Mouse (Mus musculus) inflammation-experienced regulatory T-cells, adult 6 months (primary cell): Measurements from ENCODE around the gene Lzts3. TPM values are rescaled to one million over a fixed set of nuclear protein-coding genes. Genes with fewer than 3 reads are reported as not detected.
A peak's percentile ranks its signal among the peaks of the same experiment; 100 is the strongest.

Experiments used
- ATAC-seq: one replicate; pipeline ENCODE4 v1.8.0; 2017
- polyA plus RNA-seq, 3 experiments: library from polyadenylated mRNA; unstranded; fragments of 100-300 nt; shearing (Covaris generic); gene quantifications; one replicate each; pipeline ENCODE4 v1.2.1; 2017

The Lzts3 gene
- polyA plus RNA-seq, 3 experiments from 2014 or later = 0.09 to 0.21 TPM; not detected in 1

DNA sequence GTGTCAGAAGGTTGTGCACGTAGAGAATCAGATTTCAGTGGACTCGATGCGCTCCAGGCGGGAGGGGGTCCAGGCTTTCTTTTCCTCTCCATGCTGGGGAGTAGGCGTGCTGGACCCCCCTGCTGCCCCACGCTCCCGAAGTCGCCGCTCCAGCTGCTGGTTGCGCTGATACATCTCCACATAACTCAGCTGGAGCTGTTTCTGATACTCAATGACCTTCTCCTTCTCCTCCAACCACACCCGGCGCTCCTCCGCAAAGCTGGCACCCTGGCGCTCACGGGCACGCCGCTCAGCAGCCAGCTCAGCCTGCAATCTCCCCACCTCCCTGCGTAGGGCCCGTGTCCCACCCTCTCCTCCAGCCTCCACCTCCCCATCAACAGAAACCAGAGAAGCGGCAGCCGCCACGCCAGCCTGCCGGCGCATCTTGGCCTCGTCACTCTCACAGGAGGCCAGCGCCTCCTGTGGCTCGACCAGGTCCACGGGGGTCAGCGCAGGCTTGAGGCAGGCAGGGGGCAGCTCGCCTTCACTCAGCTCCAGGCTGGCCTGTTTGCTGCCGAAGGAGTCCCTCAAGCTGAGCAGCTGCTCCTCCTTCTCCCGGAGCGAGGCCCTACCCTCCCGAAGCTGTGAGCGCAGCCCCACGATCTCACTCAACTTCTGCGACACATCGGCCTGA is 7.7 kb downstream of the Lzts3 start:
- peak; percentile 29 for ATAC-seq

DNA sequence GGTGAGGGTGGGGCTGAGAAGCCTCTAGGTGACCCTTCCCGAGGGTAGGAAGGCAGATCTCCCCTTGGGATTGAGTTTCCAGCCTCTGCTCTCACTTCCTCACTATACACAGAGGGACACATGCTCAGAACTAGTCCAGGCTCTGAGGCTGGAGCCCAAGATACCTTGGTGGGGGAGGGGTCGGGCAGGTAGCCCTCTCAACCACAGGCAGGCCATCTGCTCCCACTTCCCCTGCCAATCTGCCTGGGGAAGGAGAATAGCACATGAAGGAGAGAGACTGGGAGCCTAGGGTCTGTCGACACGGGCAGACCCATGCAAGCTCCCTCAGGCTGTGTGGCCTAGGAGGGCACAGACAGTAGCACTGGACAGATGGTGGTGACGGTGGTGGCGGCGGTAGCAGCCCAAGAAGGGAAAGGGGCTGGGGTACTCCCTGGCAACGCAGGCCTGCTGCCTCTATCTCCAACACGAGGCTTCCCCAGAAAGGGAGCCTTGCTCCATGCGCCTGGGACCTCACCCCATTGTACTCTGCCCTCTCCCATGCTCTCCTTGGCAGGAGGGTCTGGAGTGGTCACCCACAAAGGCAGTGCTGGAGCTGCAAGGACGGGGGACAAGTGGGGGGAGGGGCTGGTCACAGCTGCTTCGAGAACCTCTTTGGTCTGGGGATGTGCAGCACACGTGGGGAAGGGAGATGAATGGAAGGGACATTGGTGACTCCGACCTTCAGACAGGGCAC is 8.4 kb downstream of the Lzts3 start:
- no peak for ATAC-seq

DNA sequence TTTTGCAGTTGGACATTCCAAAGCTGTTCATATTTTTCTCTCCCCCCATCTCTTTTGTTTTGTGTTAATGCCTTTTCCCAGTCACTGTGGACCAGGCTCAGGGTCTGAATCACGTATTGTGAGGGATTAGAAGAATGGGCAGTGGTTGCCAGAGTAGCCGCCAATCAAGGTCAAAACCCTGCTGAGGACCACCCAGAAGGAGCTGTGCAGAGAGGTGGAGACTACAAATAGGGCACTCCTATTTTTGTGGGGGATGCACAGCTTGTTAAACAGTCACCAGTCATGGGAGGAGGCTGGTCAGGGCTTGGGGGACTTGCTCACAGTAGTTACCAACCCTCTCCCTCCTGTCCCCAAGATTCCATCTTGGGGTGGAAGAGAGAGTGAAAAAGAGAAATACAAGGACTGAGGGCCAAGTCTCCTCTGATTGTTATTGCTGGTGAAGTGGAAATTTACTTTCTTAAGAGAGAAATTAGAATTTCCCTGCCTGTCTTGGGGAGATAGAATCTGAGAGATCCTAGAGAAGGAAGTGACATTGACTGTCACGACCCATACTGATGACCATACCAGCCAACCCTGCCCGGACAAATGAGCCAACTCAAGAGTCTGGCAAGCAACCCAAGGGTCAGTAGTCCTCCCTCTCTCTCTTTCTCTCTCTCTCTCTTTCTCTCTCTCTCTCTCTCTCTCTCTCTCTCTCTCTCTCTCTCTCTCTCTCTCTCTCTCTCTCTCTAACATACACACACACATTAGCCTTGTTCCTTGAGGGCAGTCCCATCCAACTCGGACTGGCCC is 9.5 kb downstream of the Lzts3 start:
- no peak for ATAC-seq

DNA sequence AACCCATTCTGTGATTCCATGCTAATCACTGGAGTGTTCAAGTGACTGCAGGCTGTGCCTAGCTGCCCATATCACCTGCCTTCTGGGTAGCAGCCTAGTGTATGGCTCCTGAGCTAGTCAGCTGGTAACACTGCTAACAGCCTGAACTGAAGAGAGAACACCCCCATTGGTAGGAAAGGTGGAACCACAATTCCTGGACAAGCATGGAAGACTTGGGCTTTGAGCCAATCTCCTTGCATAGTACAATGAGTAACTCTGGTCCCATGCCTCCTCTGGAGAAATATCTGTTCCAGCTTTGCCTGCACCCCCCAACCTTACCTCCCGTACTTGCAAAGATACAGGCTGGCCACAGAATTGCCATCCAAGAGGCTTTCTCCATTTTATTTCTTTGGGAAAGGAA is 10.2 kb downstream of the Lzts3 start:
- ATAC-seq = no peak

DNA sequence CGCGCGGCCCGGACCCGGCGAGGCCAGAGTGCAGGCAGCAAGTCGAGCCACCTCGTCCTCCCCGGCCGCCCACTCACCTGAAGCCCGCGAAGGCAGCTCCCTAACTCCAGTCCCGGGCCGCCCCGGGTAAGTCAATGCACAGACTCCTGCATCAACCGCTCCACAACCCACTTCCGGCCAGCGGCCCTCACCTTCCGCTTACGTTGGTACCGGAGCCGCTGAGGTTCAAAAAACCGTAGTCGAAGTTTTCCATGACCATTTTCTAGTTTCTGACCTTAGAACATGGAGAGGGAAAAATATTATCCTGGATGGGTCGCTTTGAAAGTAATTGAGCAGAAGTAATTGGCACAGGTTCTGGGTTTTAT is 12.8 kb downstream of the Lzts3 start, which contains the start of the genes Fastkd5 and Ubox5:
Gene Fastkd5 (minus strand): TSS at position 189 of the 365 bp plus-strand sequence.
Gene Ubox5 (minus strand): TSS at position 200 of the 365 bp plus-strand sequence.
- peak; percentile 90 for ATAC-seq

DNA sequence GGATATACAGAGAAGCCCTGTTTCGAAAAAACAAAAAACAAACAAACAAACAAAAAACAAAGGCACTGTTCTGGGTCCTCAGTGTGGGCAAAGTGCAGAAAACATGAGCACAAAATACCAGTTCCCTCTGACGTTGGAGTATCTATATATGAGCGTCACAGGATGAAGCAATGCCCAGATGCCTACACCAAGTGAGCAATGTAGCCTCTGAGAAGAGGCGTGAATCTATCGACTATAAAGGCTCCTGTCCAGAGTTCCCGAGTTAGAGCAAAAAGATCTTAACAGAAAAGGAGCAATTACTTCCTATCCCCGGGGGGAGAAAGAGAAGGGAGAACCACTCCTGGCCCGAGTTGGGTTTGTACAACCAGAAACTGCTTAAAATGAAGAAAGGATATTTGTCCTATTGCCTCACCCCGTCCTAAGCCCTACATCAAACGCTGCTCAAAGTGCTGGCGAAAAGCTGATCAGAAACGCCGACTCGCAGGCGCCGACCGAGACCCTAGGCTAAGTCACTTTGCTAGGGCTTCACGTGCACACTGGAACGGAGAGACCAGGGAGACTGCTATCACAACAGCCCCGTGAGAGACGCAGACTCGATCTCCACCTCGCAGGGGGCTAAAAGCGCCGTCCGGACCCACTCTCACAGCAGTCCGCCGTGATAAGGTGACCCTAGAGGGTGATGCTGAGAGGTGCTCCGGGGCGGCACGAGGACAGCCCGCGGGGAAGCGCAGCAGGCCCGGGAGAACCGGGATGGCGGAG is 13.3 kb downstream of the Lzts3 start:
- peak; percentile 23 for ATAC-seq

DNA sequence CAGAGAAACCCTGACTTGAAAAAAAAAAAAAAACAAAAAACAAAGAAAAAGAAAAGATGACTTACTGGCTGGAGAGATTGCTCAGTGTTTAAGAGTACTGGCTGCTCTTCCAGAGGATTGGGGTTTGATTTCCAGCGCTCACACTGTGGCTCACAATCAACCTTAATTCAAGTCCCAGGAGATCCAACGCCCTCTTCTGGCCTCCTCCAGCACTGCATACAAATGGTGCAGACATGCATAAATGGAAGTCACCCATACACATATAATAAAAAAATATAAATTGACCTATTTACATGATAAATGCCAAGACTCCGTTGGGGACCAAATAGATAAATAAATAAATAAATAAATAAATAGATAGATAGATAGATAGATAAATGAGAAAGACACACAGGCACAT is 14.2 kb downstream of the Lzts3 start:
- ATAC-seq = no peak

DNA sequence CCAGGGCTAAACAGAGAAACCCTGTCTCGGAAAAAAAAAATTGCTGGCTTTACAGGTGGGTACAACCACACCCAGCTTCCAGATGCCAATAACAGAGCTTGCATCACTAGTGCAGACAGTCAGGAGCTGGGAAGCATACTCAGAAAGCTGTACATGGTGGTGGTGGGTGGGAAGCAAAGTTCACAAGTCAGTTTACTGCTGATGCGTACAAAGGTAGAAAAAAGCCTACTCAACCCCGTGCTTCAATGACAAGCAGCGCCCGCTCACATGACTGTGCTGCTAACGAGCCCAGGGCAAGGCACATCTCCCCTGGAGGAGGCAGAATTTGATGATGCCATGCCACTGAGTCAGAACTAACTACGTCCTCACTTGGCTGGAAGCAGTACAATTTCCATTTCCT is 23.6 kb downstream of the Lzts3 start:
- ATAC-seq = no peak

DNA sequence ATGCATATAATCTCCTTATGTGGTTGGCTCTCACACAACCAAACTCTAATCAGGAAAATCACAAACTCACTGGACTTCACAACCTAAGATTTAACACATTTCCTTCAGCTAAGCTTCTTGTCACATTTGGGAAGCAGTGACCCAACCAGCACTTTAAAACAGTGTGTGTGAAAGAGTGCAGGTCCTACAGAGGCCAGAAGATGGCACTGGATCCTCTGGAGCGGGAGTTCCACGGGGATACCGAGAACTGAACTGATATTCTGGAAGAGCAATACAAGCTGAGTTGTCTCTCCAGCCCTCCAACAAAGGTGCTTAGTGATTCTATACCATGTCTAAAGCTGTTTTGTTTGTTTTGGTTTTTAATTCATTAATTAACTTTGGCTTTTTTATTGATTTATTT is 29.5 kb downstream of the Lzts3 start:
- no peak for ATAC-seq

DNA sequence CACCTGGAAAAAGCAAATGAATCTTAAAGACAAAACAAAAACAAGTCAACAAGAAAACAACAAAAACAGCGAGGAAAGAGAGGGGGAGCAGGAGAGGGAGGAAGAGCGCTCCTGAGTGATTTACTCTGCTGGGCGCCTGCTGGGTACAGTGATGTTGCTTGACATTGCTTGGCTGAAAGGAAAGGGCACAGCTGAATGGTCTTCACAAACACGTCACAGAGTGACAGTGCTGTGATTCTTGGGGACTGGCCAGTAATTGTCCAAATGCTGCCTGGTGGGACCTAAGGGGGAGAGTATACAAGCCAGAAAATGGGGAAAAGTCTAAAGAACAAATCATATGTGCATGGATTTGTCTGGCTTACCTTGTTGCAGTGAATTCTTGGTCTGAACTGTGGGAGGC is 40.4 kb downstream of the Lzts3 start:
- no peak for ATAC-seq

DNA sequence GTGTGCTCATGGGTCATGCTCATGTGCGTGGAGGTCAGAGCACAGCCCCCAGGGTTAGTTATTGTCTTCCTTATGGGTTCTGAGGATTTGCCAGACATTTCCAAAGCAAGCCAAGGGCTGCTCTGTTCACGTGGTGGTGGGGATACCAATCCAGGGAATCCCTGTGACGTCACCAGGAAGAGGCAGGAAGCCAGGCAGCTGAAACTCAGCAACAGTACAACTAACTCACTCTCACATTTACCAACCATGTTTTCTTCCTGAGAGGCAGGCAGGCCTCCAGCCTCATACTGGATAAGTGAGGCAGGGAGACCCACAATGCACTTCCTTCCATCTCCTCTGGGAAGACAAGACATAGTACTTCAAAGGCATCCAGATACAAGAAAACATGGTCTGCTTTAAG is 44.2 kb downstream of the Lzts3 start:
- ATAC-seq = no peak

DNA sequence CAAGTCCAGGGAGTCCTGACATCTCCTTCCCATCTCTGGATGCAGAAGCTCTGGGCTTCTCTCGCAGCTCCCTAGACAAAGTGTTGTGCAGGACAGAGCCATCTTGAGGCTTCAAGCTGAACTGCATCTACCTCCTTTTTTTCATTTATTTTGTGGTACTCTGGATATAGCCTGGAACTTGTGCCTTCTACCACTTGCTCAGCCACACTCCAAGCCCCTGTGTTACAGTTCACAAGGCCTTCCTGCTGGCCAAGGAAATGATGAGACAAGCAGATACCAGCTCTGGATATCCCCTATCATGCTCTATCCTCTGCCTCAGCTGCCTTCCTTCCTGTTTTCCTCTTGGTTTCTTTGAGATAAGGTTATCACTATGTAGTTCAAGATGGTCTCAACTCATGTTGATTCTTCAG is 45.0 kb downstream of the Lzts3 start:
- ATAC-seq = no peak

DNA sequence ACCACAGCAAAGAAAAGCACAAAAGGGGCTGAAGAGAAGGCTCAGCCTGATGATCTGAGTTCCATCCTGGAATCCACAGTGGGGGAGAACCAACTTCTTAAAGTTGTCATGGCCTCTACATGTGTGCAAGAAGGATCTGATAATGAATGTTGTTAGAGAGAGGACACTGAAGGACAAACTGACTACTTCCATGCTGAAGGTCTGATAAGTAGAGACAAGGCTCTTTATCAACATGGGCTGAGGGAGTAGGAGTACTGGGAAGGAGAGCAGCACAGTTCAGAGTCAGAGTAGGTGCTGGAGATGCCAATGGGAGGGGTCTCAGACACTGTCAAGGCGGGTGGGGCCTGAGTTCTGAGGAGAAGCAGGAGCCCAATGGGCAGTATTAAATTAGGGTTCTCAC is 47.0 kb downstream of the Lzts3 start:
- ATAC-seq = no peak

DNA sequence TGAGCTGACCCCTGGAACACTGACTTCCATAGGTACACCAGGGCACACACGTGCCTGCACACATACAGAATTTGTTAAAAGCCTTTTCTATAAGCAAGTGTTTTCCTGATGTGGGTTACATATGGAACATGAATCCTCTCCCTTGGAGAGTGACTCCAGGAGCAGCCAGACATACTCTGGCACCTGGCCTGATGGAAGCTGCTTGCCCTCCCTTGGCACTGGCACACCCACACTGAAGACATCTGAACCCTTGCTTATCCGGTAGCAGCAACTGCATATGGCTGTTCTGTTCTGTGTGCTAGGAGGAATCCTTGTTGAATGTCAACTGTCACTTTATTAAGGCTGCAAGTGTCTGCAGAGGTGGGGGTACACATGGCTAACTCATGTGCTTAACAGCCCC is 51.6 kb downstream of the Lzts3 start:
- no peak for ATAC-seq

DNA sequence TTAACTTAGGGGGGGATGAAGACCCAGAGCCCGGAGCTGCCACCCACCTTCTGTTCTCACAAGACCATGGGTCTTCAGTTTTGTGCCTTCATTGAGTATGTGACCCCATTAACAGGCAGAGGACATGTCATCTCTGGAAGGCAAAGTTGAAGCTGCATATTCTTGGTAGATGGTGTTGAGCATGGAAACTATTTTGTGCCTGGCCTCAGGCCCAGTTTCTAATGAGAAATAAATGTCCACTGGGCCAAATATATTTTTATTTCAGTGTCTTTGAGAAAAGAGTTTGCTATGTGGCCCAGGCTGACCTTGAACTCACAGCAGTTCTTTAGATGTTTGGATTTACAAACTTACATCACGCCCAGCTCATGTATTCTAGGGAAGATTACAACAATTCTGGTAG is 52.8 kb downstream of the Lzts3 start:
- no peak for ATAC-seq

DNA sequence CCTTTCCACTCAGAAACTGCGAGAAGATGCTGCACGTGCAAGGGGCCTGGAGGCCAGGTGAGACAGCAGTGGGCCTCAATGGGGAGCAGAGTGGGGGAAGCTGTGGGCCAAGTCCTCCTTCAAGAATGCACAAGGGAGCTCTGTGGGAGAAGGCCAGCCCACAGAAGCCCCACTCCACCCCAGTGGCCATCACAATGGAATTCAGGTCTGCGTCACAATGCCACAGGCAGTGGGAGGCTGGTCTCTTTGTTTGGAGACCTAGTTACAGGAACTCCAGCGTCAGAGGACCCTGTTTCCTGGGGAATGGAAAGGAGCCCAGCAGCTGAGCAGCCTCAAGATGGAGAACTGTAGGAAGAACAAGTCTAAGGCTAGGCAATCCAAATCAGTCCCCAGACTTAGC is 53.4 kb downstream of the Lzts3 start:
- no peak for ATAC-seq

DNA sequence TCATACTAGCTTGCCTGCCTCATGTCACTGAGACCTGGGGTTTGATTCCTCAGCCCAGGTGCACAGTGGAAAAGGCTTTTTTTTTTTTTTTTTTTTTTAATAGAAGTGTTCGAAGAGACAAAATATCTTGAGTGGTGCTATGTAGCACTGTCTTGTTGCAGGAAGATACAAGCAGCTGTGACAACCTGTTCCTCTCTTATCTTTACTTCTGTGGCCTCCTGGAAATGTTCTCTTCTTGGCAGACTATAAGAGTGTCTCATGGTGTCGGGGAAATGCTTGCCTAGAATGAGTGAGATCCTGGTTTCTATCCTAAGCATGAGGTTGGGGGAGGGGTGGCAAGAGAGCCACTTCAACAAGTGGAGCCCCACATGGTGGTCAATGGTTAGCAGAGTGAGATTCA is 54.2 kb downstream of the Lzts3 start:
- ATAC-seq = no peak

DNA sequence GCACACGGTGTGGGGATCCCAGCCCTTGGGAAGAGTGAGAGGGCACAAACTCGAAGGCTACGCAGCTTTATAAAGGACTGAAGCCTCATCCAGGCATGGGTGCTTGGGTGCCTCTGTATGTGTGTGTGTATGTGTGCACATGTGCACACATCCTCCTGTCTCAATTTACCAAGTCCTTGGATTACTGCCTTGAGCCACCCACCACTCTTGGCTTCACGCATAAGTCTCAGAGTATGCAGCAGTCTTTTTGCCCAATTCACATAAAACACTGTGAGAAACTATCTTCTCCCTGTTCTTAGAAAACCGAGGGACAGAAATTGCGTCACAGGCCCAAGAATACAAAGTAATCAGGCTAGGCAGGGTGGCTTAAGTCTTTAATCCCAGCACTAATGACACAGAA is 56.6 kb downstream of the Lzts3 start:
- ATAC-seq = no peak

DNA sequence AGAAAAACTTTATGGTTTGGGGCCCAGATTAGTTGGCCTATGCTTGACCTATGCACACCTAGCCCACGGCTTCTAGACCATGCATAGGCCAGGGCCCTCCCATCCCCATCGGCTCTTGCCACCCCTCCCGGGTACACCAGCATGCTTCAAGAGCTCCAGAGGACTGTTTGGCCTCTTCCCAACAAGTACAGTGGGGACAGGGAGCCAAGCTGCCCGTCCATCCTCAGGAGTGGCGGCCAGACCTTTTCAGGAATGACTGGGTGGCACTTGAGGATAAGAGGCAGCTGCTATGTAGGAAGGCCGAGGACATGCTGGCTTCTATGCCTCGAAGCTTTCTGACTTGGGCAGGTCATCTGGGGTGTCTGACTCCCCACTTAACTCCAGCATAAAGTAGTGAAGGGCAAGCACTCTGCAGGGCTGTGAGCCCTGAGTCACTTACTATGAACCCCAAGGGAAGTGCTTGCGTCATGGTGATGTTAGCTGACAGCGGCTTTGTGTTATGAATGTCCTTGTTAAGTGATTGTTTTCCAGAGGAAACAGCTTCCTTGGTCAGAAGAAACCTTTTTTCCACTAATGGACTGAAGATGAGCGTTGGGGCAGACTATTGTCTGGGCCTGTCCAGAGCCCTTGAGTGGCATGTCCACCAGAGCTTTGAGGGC is 58.6 kb downstream of the Lzts3 start:
- no peak for ATAC-seq
